Mouse (Mus musculus): ENCODE data around the gene Ndufaf1. TPM values are rescaled to one million over a fixed set of nuclear protein-coding genes. Genes with fewer than 3 reads are reported as not detected.
A peak's percentile ranks its signal among the peaks of the same experiment; 100 is the strongest.
"Not testable (repeated sequence)": the region's sequence is repeated elsewhere in the genome, so short reads cannot be mapped to it uniquely, and the experiment has no call there.

Ndufaf1 gene
- polyA plus RNA-seq, 1 experiment from 2014 or later, result 54.5 TPM

DNA sequence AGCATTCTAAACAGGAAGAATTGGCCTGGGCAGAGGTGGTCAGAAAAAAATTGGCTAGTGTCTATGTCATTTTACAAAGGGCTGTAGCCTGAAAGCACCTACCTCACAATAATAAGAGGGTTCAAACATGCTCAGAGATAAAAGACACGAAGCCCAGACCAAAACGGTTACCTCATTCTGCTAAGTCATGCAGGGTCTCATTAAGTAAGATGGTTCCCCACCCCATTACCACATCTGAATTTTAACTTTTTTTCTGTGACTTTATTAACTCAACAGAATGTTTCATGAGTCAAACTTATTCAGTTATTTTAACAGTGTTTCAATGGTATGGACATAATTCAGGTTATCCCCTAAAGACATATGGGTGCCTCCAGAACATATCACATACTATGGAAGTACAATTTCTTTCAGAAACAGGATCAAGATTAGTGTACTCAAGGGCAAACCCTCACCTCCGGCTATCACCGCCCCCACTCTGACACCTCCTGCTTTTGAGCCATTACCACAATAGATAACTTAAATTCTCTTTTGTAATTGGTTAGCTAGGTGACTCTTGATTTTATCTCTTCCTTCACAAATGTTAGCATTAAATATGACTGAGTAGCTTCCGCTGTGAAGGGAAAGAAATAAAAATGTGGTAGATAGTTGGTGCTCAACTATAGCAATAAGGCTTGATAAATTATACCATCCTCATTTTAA, 21.3 kb downstream of the Ndufaf1 start:
- Histone ChIP-seq H3K9me3 (replicated peaks; ENCODE audit: control insufficient read depth, low read length) (no peaks in the 10 kb centered on the region), H3K4me3 (ENCODE audit: low read depth, low read length) (no peak overlapping the region), H3K4me2 (no peak overlapping the region), H3K36me3 (ENCODE audit: control insufficient read depth, insufficient read depth, low read length) (peaks cover 34% of the 10 kb centered on the region), H3K4me1 (ENCODE audit: control insufficient read depth, insufficient read depth, low read length) (no peaks in the 10 kb centered on the region), H3K9ac (ENCODE audit: low read depth, low read length) (no peak overlapping the region), H3K27me3 (ENCODE audit: control insufficient read depth, insufficient read depth, low read length) (no peaks in the 10 kb centered on the region), H3K27ac (ENCODE audit: low read depth, low read length) (no peak overlapping the region)
- no peak for ATAC-seq (replicated peaks; ENCODE audit: insufficient number of reproducible peaks, low FRiP score, low TSS enrichment)
- WGBS (ENCODE audit: insufficient replicate concordance), result 92% methylated on average over 5 of the region's 5 CpGs

- no peak for ATAC-seq (replicated peaks; ENCODE audit: insufficient number of reproducible peaks, low FRiP score, low TSS enrichment)
- H3K36me3 ChIP-seq (ENCODE audit: control insufficient read depth, insufficient read depth, low read length), result peaks cover 41% of the 10 kb centered on the region
- WGBS (ENCODE audit: insufficient replicate concordance), result 81% methylated on average over 1 of the region's 1 CpGs
- H3K4me2 ChIP-seq, result no peak overlapping the region
- no peak overlapping the region for H3K9ac ChIP-seq (ENCODE audit: low read depth, low read length)
- no peaks in the 10 kb centered on the region for H3K9me3 ChIP-seq (replicated peaks; ENCODE audit: control insufficient read depth, low read length)
- no peaks in the 10 kb centered on the region for H3K4me1 ChIP-seq (ENCODE audit: control insufficient read depth, insufficient read depth, low read length)
- H3K4me3 ChIP-seq (ENCODE audit: low read depth, low read length), result no peak overlapping the region
- H3K27me3 ChIP-seq (ENCODE audit: control insufficient read depth, insufficient read depth, low read length), result no peaks in the 10 kb centered on the region
- H3K27ac ChIP-seq (ENCODE audit: low read depth, low read length), result no peak overlapping the region
These were observed 25.8 kb downstream of the Ndufaf1 start for GRCm38 (mm10) chr2:119636781-119637180.

DNA sequence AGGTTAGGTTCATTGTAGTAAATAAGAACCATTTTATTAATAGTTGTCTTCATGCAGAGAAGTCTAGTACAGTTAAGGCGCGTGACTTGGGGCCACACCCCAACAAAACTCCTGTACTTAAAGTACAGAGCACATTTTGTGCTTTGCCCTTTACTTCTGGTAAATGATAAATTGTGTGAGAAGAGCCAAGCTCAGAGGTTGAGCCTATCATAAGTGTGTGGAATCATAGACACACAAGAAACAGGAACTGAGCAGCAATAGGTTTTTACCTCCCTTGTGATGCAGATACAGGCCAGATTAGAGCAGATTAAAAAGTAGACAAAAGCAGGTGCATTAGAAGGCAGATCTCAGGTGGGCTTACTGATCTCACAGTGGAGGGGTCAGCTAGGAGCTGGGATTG, 41.3 kb downstream of the Ndufaf1 start:
- no peak overlapping the region for H3K27ac ChIP-seq (ENCODE audit: low read depth, low read length)
- peak overlapping the region; percentile 3 for H3K4me2 ChIP-seq
- no peaks in the 10 kb centered on the region for H3K27me3 ChIP-seq (ENCODE audit: control insufficient read depth, insufficient read depth, low read length)
- no peak overlapping the region for H3K9ac ChIP-seq (ENCODE audit: low read depth, low read length)
- 98% methylated on average over 2 of the region's 2 CpGs for WGBS (ENCODE audit: insufficient replicate concordance)
- H3K9me3 ChIP-seq (replicated peaks; ENCODE audit: control insufficient read depth, low read length), result no peaks in the 10 kb centered on the region
- peaks cover 15% of the 10 kb centered on the region for H3K4me1 ChIP-seq (ENCODE audit: control insufficient read depth, insufficient read depth, low read length)
- peak overlapping the region; percentile 0; the same call in 1 of the 2 replicates for H3K4me3 ChIP-seq (ENCODE audit: low read depth, low read length)
- no peak for ATAC-seq (replicated peaks; ENCODE audit: insufficient number of reproducible peaks, low FRiP score, low TSS enrichment)
- H3K36me3 ChIP-seq (ENCODE audit: control insufficient read depth, insufficient read depth, low read length), result peaks cover 5% of the 10 kb centered on the region

DNA sequence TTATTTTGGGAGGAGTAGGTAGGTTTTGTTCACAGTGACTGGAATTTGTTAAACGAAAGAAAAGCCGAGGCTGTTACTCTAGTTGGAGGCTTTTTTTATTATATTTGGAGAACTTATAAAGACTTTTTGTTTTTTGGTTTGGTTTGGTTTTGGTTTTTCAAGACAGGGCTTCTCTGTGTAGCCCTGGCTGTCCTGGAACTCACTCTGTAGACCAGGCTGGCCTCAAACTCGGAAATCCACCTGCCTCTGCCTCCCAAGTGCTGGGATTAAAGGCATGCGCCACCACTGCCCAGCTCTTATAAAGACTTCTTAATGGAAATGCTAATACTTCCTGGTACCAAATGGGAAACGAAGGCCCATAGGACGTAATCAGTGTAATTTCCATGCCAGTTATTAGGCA, 43.6 kb downstream of the Ndufaf1 start:
- Histone ChIP-seq H3K4me2 (peak overlapping the region; percentile 72), H3K4me3 (ENCODE audit: low read depth, low read length) (peak overlapping the region; percentile 91), H3K27ac (ENCODE audit: low read depth, low read length) (peak overlapping the region; percentile 69), H3K4me1 (ENCODE audit: control insufficient read depth, insufficient read depth, low read length) (peaks cover 15% of the 10 kb centered on the region), H3K9ac (ENCODE audit: low read depth, low read length) (peak overlapping the region; percentile 68)
- 13% methylated on average over 6 of the region's 6 CpGs for WGBS (ENCODE audit: insufficient replicate concordance)
- ATAC-seq (replicated peaks; ENCODE audit: insufficient number of reproducible peaks, low FRiP score, low TSS enrichment); H3K9me3 ChIP-seq (replicated peaks; ENCODE audit: control insufficient read depth, low read length); H3K36me3 ChIP-seq (ENCODE audit: control insufficient read depth, insufficient read depth, low read length); H3K27me3 ChIP-seq (ENCODE audit: control insufficient read depth, insufficient read depth, low read length): not testable (repeated sequence)

- WGBS (ENCODE audit: insufficient replicate concordance), result under 1% methylated on average over 55 of the region's 55 CpGs
- peak; percentile 98 for ATAC-seq (replicated peaks; ENCODE audit: insufficient number of reproducible peaks, low FRiP score, low TSS enrichment)
These were observed 44.2 kb downstream of the Ndufaf1 start, which contains the start of the genes Nusap1 and Oip5 for GRCm38 (mm10) chr2:119618199-119618982. Nusap1 (plus strand) TSS chr2:119618298. Oip5 (minus strand) TSS chr2:119618469.

DNA sequence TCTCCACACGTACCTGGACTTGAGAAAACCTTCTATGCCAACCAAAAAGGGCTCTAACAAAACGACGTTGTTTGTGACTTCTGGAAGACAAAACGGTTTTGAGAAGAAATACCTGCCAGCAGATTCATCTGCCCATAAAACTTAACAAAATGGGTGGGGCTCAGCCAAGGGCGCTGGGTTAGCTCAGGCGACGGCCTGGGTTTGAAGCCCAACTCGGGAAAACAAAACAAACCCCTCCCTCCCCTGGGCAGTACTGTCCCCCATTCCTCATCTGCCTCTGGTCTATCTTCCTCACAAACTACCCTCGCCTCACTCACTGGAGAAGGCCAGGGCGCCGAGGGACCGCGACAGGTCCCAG, 44.8 kb downstream of the Ndufaf1 start:
- peak overlapping the region; percentile 90 for H3K9ac ChIP-seq (ENCODE audit: low read depth, low read length)
- H3K4me2 ChIP-seq, result peak overlapping the region; percentile 81
- peak; percentile 78 for ATAC-seq (replicated peaks; ENCODE audit: insufficient number of reproducible peaks, low FRiP score, low TSS enrichment)
- H3K36me3 ChIP-seq (ENCODE audit: control insufficient read depth, insufficient read depth, low read length), result no peaks in the 10 kb centered on the region
- H3K9me3 ChIP-seq (replicated peaks; ENCODE audit: control insufficient read depth, low read length), result no peaks in the 10 kb centered on the region
- under 1% methylated on average over 13 of the region's 13 CpGs for WGBS (ENCODE audit: insufficient replicate concordance)
- peaks cover 15% of the 10 kb centered on the region for H3K4me1 ChIP-seq (ENCODE audit: control insufficient read depth, insufficient read depth, low read length)
- peak overlapping the region; percentile 82 for H3K27ac ChIP-seq (ENCODE audit: low read depth, low read length)
- H3K27me3 ChIP-seq (ENCODE audit: control insufficient read depth, insufficient read depth, low read length), result no peaks in the 10 kb centered on the region
- peak overlapping the region; percentile 91 for H3K4me3 ChIP-seq (ENCODE audit: low read depth, low read length)

More at GRCm38 (mm10) chr2:119618199-119618982, 44.2 kb downstream of the Ndufaf1 start, which contains the start of the genes Nusap1 and Oip5:
- Histone ChIP-seq H3K4me1 (ENCODE audit: control insufficient read depth, insufficient read depth, low read length) (peaks cover 15% of the 10 kb centered on the region), H3K4me2 (peak within 1 kb of the TSS; percentile 81), H3K27ac (ENCODE audit: low read depth, low read length) (peak within 1 kb of the TSS; percentile 82), H3K4me3 (ENCODE audit: low read depth, low read length) (peak within 1 kb of the TSS; percentile 91), H3K27me3 (ENCODE audit: control insufficient read depth, insufficient read depth, low read length) (no peaks in the 10 kb centered on the region), H3K9me3 (replicated peaks; ENCODE audit: control insufficient read depth, low read length) (no peaks in the 10 kb centered on the region), H3K36me3 (ENCODE audit: control insufficient read depth, insufficient read depth, low read length) (no peaks in the 10 kb centered on the region), H3K9ac (ENCODE audit: low read depth, low read length) (peak within 1 kb of the TSS; percentile 90)

GRCm38 (mm10) chr2:119607023-119607422, 55.6 kb downstream of the Ndufaf1 start:
- Histone ChIP-seq H3K9me3 (replicated peaks; ENCODE audit: control insufficient read depth, low read length) (no peaks in the 10 kb centered on the region), H3K27me3 (ENCODE audit: control insufficient read depth, insufficient read depth, low read length) (no peaks in the 10 kb centered on the region), H3K27ac (ENCODE audit: low read depth, low read length) (no peak overlapping the region), H3K4me1 (ENCODE audit: control insufficient read depth, insufficient read depth, low read length) (peaks cover 15% of the 10 kb centered on the region; the same call in 1 of the 2 replicates), H3K4me2 (no peak overlapping the region), H3K4me3 (ENCODE audit: low read depth, low read length) (no peak overlapping the region), H3K9ac (ENCODE audit: low read depth, low read length) (no peak overlapping the region), H3K36me3 (ENCODE audit: control insufficient read depth, insufficient read depth, low read length) (peaks cover 14% of the 10 kb centered on the region)
- ATAC-seq (replicated peaks; ENCODE audit: insufficient number of reproducible peaks, low FRiP score, low TSS enrichment), result no peak
- WGBS (ENCODE audit: insufficient replicate concordance), result 88% methylated on average over 4 of the region's 4 CpGs
